Mouse (Mus musculus): ENCODE data around the gene Slc25a21. TPM values are rescaled to one million over a fixed set of nuclear protein-coding genes. Genes with fewer than 3 reads are reported as not detected.
A peak's percentile ranks its signal among the peaks of the same experiment; 100 is the strongest.

Slc25a21 gene
- total RNA-seq, 1 experiment, result 0.54 TPM

DNA sequence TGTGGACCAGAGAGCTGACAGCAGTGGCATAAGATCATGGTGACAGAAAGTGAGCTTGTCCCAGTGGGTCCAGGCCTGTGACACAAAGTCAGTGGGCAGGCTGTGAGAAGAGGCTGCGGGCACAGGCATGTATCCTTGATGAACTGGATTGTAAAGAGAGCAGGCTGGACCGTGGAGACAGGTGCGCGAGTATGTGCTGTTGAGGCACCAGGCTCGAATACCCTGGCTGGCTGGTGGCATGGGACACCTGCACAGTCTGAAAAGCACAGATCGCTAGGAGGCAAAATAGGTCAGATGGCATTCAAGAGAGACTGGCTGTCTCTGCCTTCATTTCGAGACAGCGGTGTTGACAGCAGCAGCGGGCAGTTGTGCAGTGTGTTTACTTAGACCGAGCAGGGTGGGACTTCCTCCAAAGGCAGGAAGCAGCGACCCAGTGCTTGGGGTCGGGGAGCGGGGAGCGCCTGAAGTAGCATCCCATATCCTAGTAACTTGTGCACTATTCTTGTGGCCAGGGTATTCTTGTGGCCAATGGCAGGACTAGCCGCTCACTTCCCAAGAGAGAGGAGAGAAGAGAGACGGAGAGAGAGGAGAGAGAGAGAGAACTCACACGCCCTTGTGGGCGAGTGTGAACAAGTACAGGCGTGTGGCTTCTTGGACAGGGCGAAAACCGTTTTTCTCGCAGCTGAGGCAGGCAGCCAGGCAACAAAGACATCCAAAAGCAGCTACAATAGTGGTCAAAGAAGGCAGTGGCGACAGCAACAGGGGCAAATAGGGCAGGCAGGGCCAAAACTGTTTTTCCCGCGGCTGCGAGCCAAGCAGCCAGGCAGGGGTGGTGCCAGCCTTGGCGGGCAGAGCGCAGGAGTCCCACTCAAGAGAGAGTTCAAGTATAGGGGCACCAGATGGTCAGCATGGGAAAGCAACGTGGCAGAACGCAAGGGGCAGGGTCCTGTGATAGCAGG lies 14.4 kb upstream of the Slc25a21 start:
- no peak for DNase-seq (ENCODE audit: low read depth, low spot score)
- H3K9me3 ChIP-seq (ENCODE audit: control insufficient read depth, insufficient read depth, low read depth, low read length), result no peaks in the 10 kb centered on the region
- H3K27ac ChIP-seq (ENCODE audit: insufficient read depth, low read depth, low read length, poor library complexity, severe bottlenecking), result no peak overlapping the region
- no peaks in the 10 kb centered on the region for H3K36me3 ChIP-seq (ENCODE audit: control insufficient read depth, insufficient read depth, low read length, poor library complexity, severe bottlenecking)
- TF ChIP-seq HCFC1 (IDR thresholded peaks at IDR 0.05; ENCODE audit: borderline replicate concordance, insufficient read depth, low read length) (no peak), MAFK (IDR thresholded peaks at IDR 0.05; ENCODE audit: insufficient read depth, low read depth, low read length) (no peak), ZC3H11A (IDR thresholded peaks at IDR 0.05; ENCODE audit: borderline replicate concordance, low read depth, low read length) (no peak), ZNF384 (IDR thresholded peaks at IDR 0.05; ENCODE audit: low read depth, low read length) (no peak), CHD2 (IDR thresholded peaks at IDR 0.05; ENCODE audit: low read depth, low read length) (no peak)
- in situ Hi-C loops (cut with MboI; ENCODE audit: low sequenced_read_pairs in 2 of 2, unreplicated experiment in 2 of 2), result no loop called here
- H3K4me1 ChIP-seq (ENCODE audit: control insufficient read depth in 2 of 2, insufficient read depth in 2 of 2, low read length in 2 of 2, poor library complexity in 1 of 2), result no peaks in the 10 kb centered on the region
- peak overlapping the region; percentile 75 to 96 for H3K4me3 ChIP-seq (ENCODE audit: insufficient read depth in 1 of 2, low read depth in 1 of 2, low read length in 2 of 2, poor library complexity in 1 of 2, severe bottlenecking in 1 of 2)
- H3K9ac ChIP-seq (ENCODE audit: insufficient read depth, low read depth, low read length, poor library complexity, severe bottlenecking), result peak overlapping the region; percentile 69

- Histone ChIP-seq H3K9me3 (ENCODE audit: control insufficient read depth, insufficient read depth, low read depth, low read length) (no peaks in the 10 kb centered on the region), H3K9ac (ENCODE audit: insufficient read depth, low read depth, low read length, poor library complexity, severe bottlenecking) (no peak overlapping the region), H3K36me3 (ENCODE audit: control insufficient read depth, insufficient read depth, low read length, poor library complexity, severe bottlenecking) (no peaks in the 10 kb centered on the region), H3K4me3 (ENCODE audit: insufficient read depth in 1 of 2, low read depth in 1 of 2, low read length in 2 of 2, poor library complexity in 1 of 2, severe bottlenecking in 1 of 2) (no peak overlapping the region), H3K27ac (ENCODE audit: insufficient read depth, low read depth, low read length, poor library complexity, severe bottlenecking) (no peak overlapping the region), H3K4me1 (ENCODE audit: control insufficient read depth in 2 of 2, insufficient read depth in 2 of 2, low read length in 2 of 2, poor library complexity in 1 of 2) (no peaks in the 10 kb centered on the region)
- in situ Hi-C loops (cut with MboI; ENCODE audit: low sequenced_read_pairs in 2 of 2, unreplicated experiment in 2 of 2), result no loop called here
- TF ChIP-seq MAFK (IDR thresholded peaks at IDR 0.05; ENCODE audit: insufficient read depth, low read depth, low read length) (no peak), ZC3H11A (IDR thresholded peaks at IDR 0.05; ENCODE audit: borderline replicate concordance, low read depth, low read length) (no peak), CHD2 (IDR thresholded peaks at IDR 0.05; ENCODE audit: low read depth, low read length) (no peak), ZNF384 (IDR thresholded peaks at IDR 0.05; ENCODE audit: low read depth, low read length) (no peak), HCFC1 (IDR thresholded peaks at IDR 0.05; ENCODE audit: borderline replicate concordance, insufficient read depth, low read length) (no peak)
- DNase-seq (ENCODE audit: low read depth, low spot score), result no peak
These were observed 7.1 kb upstream of the Slc25a21 start for GRCm38 (mm10) chr12:57204276-57204851.

DNA sequence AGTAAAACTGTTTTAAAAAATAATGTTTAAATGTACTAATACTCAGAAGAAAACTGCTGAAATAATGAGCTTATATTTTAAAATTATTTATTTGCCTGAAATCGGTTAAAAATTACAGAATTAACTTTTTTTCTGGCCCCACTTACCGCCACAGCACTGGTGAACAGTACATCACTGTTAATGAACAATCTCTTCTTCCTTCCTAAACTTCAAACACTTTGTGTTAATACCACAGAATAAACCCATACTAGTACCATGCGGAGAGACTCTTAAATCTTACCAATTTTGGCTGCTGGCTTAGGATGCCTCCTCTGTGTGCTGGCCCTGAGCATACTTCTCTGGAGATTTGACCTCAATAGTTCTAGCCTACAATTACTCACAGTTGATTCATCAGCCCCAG lies 4.6 kb upstream of the Slc25a21 start:
- H3K4me3 ChIP-seq (ENCODE audit: insufficient read depth in 1 of 2, low read depth in 1 of 2, low read length in 2 of 2, poor library complexity in 1 of 2, severe bottlenecking in 1 of 2), result no peak overlapping the region
- DNase-seq (ENCODE audit: low read depth, low spot score), result no peak
- H3K9ac ChIP-seq (ENCODE audit: insufficient read depth, low read depth, low read length, poor library complexity, severe bottlenecking), result no peak overlapping the region
- no peaks in the 10 kb centered on the region for H3K9me3 ChIP-seq (ENCODE audit: control insufficient read depth, insufficient read depth, low read depth, low read length)
- no peak overlapping the region for H3K27ac ChIP-seq (ENCODE audit: insufficient read depth, low read depth, low read length, poor library complexity, severe bottlenecking)
- H3K4me1 ChIP-seq (ENCODE audit: control insufficient read depth in 2 of 2, insufficient read depth in 2 of 2, low read length in 2 of 2, poor library complexity in 1 of 2), result no peaks in the 10 kb centered on the region
- TF ChIP-seq CHD2 (IDR thresholded peaks at IDR 0.05; ENCODE audit: low read depth, low read length) (no peak), HCFC1 (IDR thresholded peaks at IDR 0.05; ENCODE audit: borderline replicate concordance, insufficient read depth, low read length) (no peak), MAFK (IDR thresholded peaks at IDR 0.05; ENCODE audit: insufficient read depth, low read depth, low read length) (no peak), ZC3H11A (IDR thresholded peaks at IDR 0.05; ENCODE audit: borderline replicate concordance, low read depth, low read length) (no peak), ZNF384 (IDR thresholded peaks at IDR 0.05; ENCODE audit: low read depth, low read length) (no peak)
- H3K36me3 ChIP-seq (ENCODE audit: control insufficient read depth, insufficient read depth, low read length, poor library complexity, severe bottlenecking), result no peaks in the 10 kb centered on the region
- in situ Hi-C loops (cut with MboI; ENCODE audit: low sequenced_read_pairs in 2 of 2, unreplicated experiment in 2 of 2), result no loop called here

- no peaks in the 10 kb centered on the region for H3K36me3 ChIP-seq (ENCODE audit: control insufficient read depth, insufficient read depth, low read length, poor library complexity, severe bottlenecking)
- in situ Hi-C loops (cut with MboI; ENCODE audit: low sequenced_read_pairs in 2 of 2, unreplicated experiment in 2 of 2), result loop anchor here (25.0 kb wide), 2 partner anchors 512 to 662 kb away; partner anchors contain the start of genes Nkx2-1 (in 1 of the 2) and Pax9 (in 1 of the 2)
- no peak for DNase-seq (ENCODE audit: low read depth, low spot score)
- no peaks in the 10 kb centered on the region for H3K4me1 ChIP-seq (ENCODE audit: control insufficient read depth in 2 of 2, insufficient read depth in 2 of 2, low read length in 2 of 2, poor library complexity in 1 of 2)
- H3K4me3 ChIP-seq (ENCODE audit: insufficient read depth in 1 of 2, low read depth in 1 of 2, low read length in 2 of 2, poor library complexity in 1 of 2, severe bottlenecking in 1 of 2), result no peak overlapping the region
- no peak for TF ChIP-seq CHD2 (IDR thresholded peaks at IDR 0.05; ENCODE audit: low read depth, low read length)
- H3K9me3 ChIP-seq (ENCODE audit: control insufficient read depth, insufficient read depth, low read depth, low read length), result no peaks in the 10 kb centered on the region
- no peak overlapping the region for H3K27ac ChIP-seq (ENCODE audit: insufficient read depth, low read depth, low read length, poor library complexity, severe bottlenecking)
- no peak overlapping the region for H3K9ac ChIP-seq (ENCODE audit: insufficient read depth, low read depth, low read length, poor library complexity, severe bottlenecking)
These were observed 2.2 kb upstream of the Slc25a21 start for GRCm38 (mm10) chr12:57199427-57199826.
